Mouse (Mus musculus) intestine, embryonic 14.5 days (tissue): Measurements from ENCODE around the gene Rpain. TPM values are rescaled to one million over a fixed set of nuclear protein-coding genes. Genes with fewer than 3 reads are reported as not detected.

ENCODE experiments used
- ATAC-seq: fragments of 200-750 bp; cut with Nextera tagmentation; replicated peaks from 2 replicates; pipeline ENCODE4 v1.8.0; 2017; ENCODE audit warnings: low read depth, moderate number of reproducible peaks, moderate TSS enrichment, moderate library complexity; ENCODE audit not compliant: low FRiP score, low TSS enrichment
- DNase-seq: peaks from one replicate; pipeline ENCODE4 v3.0.0-alpha.2; 2018; ENCODE audit warnings: low spot score
- H3K27ac ChIP-seq: fragments of 300-500 bp; sonication (generic); 2 replicates; pipeline ENCODE4 v1.5.1; 2014; ENCODE audit warnings: low read depth, mild to moderate bottlenecking, control low read depth
- H3K27me3 ChIP-seq: fragments of 300-500 bp; sonication (generic); replicated peaks from 2 replicates; pipeline ENCODE4 v1.6.1; 2014; ENCODE audit warnings: low read length, control low read depth; ENCODE audit not compliant: control insufficient read depth, insufficient read depth
- H3K36me3 ChIP-seq: fragments of 300-500 bp; sonication (generic); 2 replicates; pipeline ENCODE4 v1.6.1; 2014; ENCODE audit warnings: low read length, control low read depth; ENCODE audit not compliant: control insufficient read depth, insufficient read depth
- H3K4me1 ChIP-seq: fragments of 300-500 bp; sonication (generic); replicated peaks from 2 replicates; pipeline ENCODE4 v1.6.1; 2014; ENCODE audit warnings: low read length, control low read depth, mixed read lengths; ENCODE audit not compliant: control insufficient read depth, insufficient read depth
- H3K4me2 ChIP-seq: fragments of 300-500 bp; sonication (generic); 2 replicates; pipeline ENCODE4 v1.6.1; 2014; ENCODE audit warnings: low read length
- H3K4me3 ChIP-seq: fragments of 300-500 bp; sonication (generic); 2 replicates; pipeline ENCODE4 v1.5.1; 2014; ENCODE audit warnings: low read depth, low read length, control low read depth, mixed read lengths
- H3K9ac ChIP-seq: fragments of 300-500 bp; sonication (generic); 2 replicates; pipeline ENCODE4 v1.6.1; 2014; ENCODE audit warnings: mild to moderate bottlenecking, low read length
- H3K9me3 ChIP-seq: fragments of 300-500 bp; sonication (generic); 2 replicates; pipeline ENCODE4 v1.6.1; 2016; ENCODE audit warnings: low read length, control low read depth; ENCODE audit not compliant: control insufficient read depth
- whole genome bisulfite sequencing: fragments of 180-500 bp; shearing (Covaris S2); extraction: QIAGEN DNeasy Blood & Tissue Kit; methylation state at CpG from one replicate; pipeline ENCODE4 v1.1.7; 2014; 5-methylcytosine and 5-hydroxymethylcytosine counted together
- polyA plus RNA-seq: library from polyadenylated mRNA; unstranded; fragments of >200 nt; fragmentation: Nextera tagmentation; extraction: Ambion mirVana; gene quantifications from 2 replicates; pipeline ENCODE4 v1.2.1, GENCODE M21; 2014

Gene Rpain
- polyA plus RNA-seq, 1 experiment from 2014 or later: 77.4 TPM

DNA sequence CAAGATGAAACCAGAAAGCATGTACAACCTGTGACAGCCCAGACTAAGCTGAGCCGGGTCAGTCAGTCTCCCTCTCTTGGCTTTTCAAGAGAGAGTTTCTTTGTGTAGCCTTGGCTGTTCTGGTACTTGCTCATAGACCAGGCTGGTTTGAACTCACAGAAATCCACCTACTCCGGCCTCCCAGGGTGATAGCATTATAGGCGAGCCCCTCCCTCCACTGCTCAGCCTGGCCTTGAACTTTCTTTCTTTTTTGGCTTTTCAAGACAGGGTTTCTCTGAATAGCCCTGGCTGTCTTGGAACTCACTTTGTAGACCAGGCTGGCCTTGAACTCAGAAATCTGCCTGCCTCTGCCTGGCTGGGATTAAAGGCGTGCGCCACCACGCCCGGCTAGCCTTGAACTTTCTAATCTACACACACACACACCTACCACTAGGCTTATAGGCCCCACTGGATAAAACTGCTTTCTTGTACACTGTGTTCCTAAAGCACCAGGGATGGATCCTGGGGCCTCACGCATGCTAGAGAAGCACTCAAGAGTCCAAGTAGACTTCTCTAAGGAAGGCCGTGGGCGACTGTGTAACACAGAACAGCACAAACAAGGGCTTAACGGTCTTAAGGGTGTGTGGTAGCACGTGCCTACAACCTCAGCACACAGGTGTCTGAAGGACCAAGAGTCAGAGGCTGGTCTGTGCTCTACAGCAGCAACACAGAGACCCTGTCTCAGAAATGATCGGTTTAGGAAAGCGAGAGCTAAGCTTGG is 10.9 kb downstream of the Rpain start:
- no peak for ATAC-seq
- H3K36me3 ChIP-seq: peaks cover 66% of the 10 kb centered on the region

DNA sequence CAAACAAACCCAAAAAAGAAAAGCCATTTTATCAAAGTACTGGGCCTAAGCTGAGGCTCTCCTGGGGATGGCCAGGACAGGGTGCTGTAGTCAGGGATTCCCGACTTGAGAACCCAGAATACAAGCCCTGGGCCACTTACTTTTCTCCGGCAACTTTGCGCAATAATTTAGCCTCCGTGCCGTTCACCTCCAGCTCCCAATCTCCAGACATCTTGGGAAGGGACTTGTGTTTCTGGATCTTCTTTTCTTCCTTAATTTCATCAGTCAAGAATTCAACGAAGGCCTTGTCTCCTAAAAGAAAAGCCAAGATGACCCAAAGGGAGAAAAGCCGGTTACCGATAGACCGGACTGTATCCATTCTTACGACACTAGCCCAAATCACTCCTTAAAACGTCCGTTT is 12.0 kb downstream of the Rpain start:
- Histone ChIP-seq H3K27me3 (no peaks in the 10 kb centered on the region), H3K4me2 (peak overlapping the region; percentile 92), H3K4me3 (peak overlapping the region; percentile 99), H3K9ac (peak overlapping the region; percentile 93), H3K27ac (no peak overlapping the region), H3K4me1 (peaks cover 6% of the 10 kb centered on the region), H3K36me3 (peaks cover 66% of the 10 kb centered on the region), H3K9me3 (no peaks in the 10 kb centered on the region)
- ATAC-seq (no peak), DNase-seq (no peak)
- WGBS: 9% methylated on average over 12 of the region's 12 CpGs

More for the DNA sequence above, 10.9 kb downstream of the Rpain start:
- H3K27ac ChIP-seq: no peak overlapping the region
- H3K9me3 ChIP-seq: no peaks in the 10 kb centered on the region
- 93% methylated on average over 14 of the region's 14 CpGs for WGBS
- DNase-seq: no peak
- H3K27me3 ChIP-seq: no peaks in the 10 kb centered on the region
- H3K9ac ChIP-seq: no peak overlapping the region
- H3K4me1 ChIP-seq: peaks cover 6% of the 10 kb centered on the region
- H3K4me3 ChIP-seq: no peak overlapping the region; the same call in 1 of the 2 replicates
- peak overlapping the region; percentile 92; the same call in 1 of the 2 replicates for H3K4me2 ChIP-seq

DNA sequence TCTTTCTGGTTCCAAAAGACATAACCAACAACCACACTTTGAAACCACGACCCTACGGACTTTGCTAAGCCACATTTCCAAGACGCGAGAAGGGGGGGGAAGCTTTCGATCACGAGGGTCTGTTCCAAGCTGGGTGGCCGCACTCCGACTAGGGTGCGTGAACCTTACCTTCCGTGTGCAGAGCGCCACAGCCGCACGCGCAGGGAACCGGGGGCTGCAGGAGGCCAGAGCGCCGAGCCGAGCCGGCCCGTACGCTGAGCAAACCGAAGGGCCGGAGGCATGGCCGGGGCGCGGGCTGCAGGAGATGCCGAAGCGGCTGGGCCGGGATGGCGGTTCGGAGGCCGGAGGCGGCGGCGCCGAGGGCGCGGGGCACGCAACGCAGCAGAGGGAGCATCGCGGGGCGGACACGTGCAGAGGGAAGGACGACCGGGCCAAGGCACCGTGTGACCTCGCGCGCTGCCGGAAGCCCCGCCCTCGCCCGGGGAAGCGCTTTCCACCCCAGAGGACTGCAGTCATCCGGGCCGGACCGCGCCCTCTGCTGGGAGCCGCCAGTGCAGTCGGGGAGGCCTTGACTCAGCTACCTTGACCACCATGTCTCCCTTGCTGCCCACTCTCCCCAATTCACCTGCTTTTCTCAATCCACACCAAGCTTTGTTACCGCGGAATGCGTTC is 12.7 kb downstream of the Rpain start, which contains the start of gene C1qbp:
Gene C1qbp (minus strand): TSS at position 470 of the 672 bp plus-strand sequence.
- DNase-seq (peak; percentile 97), ATAC-seq (peak; percentile 94)
- Histone ChIP-seq H3K36me3 (peaks cover 65% of the 10 kb centered on the region), H3K9ac (peak within 1 kb of the TSS; percentile 93), H3K27ac (peak within 1 kb of the TSS; percentile 30; the same call in 1 of the 2 replicates), H3K4me2 (peak within 1 kb of the TSS; percentile 92), H3K4me3 (peak within 1 kb of the TSS; percentile 99), H3K4me1 (peaks cover 6% of the 10 kb centered on the region), H3K9me3 (no peaks in the 10 kb centered on the region), H3K27me3 (no peaks in the 10 kb centered on the region)
- under 1% methylated on average over 63 of the region's 64 CpGs for WGBS

DNA sequence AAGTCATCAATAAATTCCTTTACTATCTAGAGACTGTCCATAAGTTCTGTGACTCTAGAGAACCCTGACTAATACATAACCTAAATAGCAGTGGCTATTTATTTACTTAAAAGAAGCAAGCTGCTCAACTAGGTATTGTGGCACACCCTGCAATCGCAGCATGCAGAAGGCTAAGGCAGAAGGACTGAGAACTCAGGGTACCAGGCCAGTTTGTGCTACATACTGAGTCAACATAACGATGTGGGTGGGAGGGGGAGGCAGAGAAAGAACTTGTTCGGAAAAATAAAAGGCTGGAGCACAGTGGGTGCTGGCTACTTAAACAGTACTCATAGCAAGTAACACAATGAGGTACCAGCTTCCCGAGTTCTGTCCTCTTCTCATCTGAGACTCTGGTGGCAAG is 31.2 kb downstream of the Rpain start:
- H3K9me3 ChIP-seq: no peaks in the 10 kb centered on the region
- no peak for ATAC-seq

DNA sequence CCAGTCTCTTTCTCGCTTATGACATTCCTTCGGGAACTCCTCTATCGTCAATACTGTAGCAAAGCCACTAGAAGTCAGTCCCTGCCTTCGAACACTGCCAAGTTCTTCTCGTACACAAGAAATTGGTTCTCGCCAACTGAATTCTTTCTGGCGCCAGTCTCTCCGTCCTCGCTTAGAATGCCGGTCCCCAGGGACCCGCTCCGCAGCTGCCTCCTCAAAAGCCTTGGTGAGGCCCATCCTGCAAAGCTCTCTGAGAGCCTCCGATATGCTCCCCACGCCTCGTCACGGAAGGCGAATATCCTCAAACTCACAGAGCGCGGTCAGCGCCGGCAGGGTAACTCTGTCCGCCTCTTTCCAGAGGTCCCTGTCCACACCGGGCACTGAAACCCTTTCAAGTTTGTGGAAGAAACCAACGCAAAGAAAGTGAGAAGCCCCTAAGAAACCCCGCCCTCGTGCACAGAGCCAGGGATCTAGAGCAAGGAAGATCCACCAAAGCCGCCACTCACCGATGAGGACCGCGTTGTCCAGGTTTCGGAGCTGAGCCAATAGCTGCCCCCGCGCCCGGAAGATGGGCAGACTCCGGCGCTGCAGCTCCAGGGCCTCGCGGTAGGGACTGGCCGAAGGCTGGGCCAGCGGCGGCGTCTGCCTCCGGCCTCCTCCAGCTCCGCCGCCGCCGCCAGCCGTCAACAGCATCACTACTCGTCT is 33.8 kb downstream of the Rpain start:
- under 1% methylated on average over 49 of the region's 49 CpGs for WGBS
- no peak for DNase-seq
- Histone ChIP-seq H3K4me3 (peak overlapping the region; percentile 92), H3K4me2 (peak overlapping the region; percentile 93), H3K36me3 (peaks cover 36% of the 10 kb centered on the region), H3K27ac (peak overlapping the region; percentile 59), H3K27me3 (no peaks in the 10 kb centered on the region), H3K9me3 (no peaks in the 10 kb centered on the region), H3K4me1 (peaks cover 12% of the 10 kb centered on the region), H3K9ac (peak overlapping the region; percentile 65)
- peak; percentile 84 for ATAC-seq

More for the DNA sequence above, 31.2 kb downstream of the Rpain start:
- Histone ChIP-seq H3K4me2 (no peak overlapping the region), H3K27ac (no peak overlapping the region), H3K4me1 (peaks cover 12% of the 10 kb centered on the region), H3K27me3 (no peaks in the 10 kb centered on the region), H3K4me3 (no peak overlapping the region), H3K9ac (no peak overlapping the region), H3K36me3 (peaks cover 48% of the 10 kb centered on the region)
- DNase-seq: no peak
- 93% methylated on average over 4 of the region's 4 CpGs for WGBS

DNA sequence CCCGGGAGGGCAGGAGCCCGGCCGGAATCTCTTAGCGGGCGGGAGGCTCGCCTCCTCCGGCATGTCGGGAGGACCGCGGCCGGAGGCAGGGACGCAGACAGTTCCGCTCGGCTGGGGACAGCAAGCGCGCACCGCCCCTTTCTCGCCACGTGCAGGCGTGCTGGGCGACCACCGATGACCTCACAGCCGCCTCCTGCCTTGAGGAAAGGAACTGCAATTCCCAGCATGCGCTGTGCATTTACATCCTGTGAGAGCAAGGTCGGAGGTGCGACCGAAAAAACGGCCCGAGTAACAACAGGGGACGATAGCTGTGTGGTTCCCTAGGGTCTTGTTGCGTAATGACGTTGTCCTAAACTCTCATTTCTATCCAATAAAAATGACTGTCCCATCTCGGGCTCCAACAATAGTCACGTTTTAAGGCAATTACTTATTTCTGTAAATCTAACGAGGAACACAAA is 34.3 kb downstream of the Rpain start, which contains the start of gene Dhx33:
Gene Dhx33 (minus strand): TSS at position 122 of the 458 bp plus-strand sequence.
- Histone ChIP-seq H3K36me3 (peaks cover 36% of the 10 kb centered on the region), H3K4me1 (peaks cover 12% of the 10 kb centered on the region), H3K27me3 (no peaks in the 10 kb centered on the region), H3K9ac (peak within 1 kb of the TSS; percentile 65), H3K4me2 (peak within 1 kb of the TSS; percentile 93), H3K4me3 (peak within 1 kb of the TSS; percentile 92), H3K9me3 (no peaks in the 10 kb centered on the region), H3K27ac (peak within 1 kb of the TSS; percentile 59)
- DNase-seq (peak; percentile 99), ATAC-seq (peak; percentile 99)
- WGBS: under 1% methylated on average over 35 of the region's 35 CpGs

DNA sequence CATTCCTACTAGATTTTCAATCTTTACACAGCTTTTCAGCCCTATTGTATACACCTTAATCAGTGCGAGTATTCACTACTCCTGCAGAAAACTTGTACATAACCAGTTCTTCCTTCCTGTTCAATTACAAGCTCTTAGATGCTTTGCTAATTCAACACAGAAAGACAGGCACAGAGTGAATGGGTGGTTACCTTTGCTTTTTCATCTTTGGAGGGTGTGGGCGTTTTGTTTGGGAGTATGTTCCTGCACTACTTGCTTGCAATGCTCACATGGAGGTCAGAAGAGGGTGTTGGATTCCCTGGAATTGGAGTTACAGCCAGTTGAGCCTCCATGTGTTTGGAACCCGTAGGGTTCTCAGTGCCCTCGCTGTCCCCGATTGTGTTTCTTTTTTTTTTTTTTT is 35.0 kb downstream of the Rpain start:
- 61% methylated on average over 5 of the region's 5 CpGs for WGBS
- ATAC-seq (no peak), DNase-seq (peak; percentile 52)
- Histone ChIP-seq H3K4me2 (peak overlapping the region; percentile 58), H3K4me3 (peak overlapping the region; percentile 92), H3K4me1 (peaks cover 12% of the 10 kb centered on the region), H3K9ac (peak overlapping the region; percentile 35), H3K27me3 (no peaks in the 10 kb centered on the region), H3K36me3 (peaks cover 36% of the 10 kb centered on the region), H3K27ac (no peak overlapping the region), H3K9me3 (no peaks in the 10 kb centered on the region)

DNA sequence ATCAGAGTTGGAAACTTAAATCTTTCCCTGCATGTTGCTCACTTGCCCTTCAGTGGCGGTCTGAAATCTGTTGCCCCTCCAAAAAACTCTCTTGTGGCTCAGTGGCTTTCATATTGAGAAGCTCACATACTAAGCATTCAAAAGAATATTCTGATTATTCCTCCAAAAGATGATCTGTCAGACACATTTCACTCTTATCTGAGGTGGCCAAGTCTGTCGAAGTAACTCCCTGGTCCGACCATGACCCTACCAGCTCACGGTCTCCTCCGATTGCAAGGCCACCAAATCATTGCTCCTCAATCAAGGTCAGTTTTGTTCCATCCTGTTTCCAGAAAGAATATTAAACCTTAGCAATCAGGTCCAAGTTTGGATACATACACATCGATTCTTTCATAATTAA is 37.0 kb downstream of the Rpain start:
- 95% methylated on average over 6 of the region's 6 CpGs for WGBS

More for the DNA sequence above, 37.0 kb downstream of the Rpain start:
- H3K4me2 ChIP-seq: no peak overlapping the region
- H3K4me1 ChIP-seq: peaks cover 12% of the 10 kb centered on the region
- H3K9ac ChIP-seq: no peak overlapping the region
- DNase-seq (no peak), ATAC-seq (no peak)
- no peaks in the 10 kb centered on the region for H3K27me3 ChIP-seq
- no peak overlapping the region for H3K4me3 ChIP-seq
- H3K36me3 ChIP-seq: peaks cover 44% of the 10 kb centered on the region
- H3K9me3 ChIP-seq: no peaks in the 10 kb centered on the region
- no peak overlapping the region for H3K27ac ChIP-seq
